Mouse (Mus musculus) cerebellum, adult 2 months (tissue): ENCODE measurements at regions not wholly inside any gene's neighbourhood (a gene's known extent, or its start where the extent isn't known, plus 50 kb on each side); places are given as distances from the start of the nearest gene placed in this dataset.

Experiments used
- CTCF ChIP-seq: fragments of 200-500 bp; IDR thresholded peaks from 2 replicates; pipeline ENCODE4 v1.5.1; 2011; ENCODE audit warnings: low read depth, mild to moderate bottlenecking, control low read depth, low read length, moderate library complexity, borderline replicate concordance; ENCODE audit not compliant: insufficient read depth
- POLR2A ChIP-seq: fragments of 200-500 bp; IDR thresholded peaks from 2 replicates; pipeline ENCODE4 v1.6.1; 2011; ENCODE audit warnings: low read length, control low read depth, borderline replicate concordance; ENCODE audit not compliant: insufficient read depth

GRCm38 (mm10) chr12:71458559-71459176, 149.0 kb downstream of the Dact1 start:
- TF ChIP-seq POLR2A (no peak), CTCF (no peak)
